Mouse (Mus musculus) urinary bladder, postnatal 10 days (tissue): ENCODE data around the gene Ear14.
"Not testable (repeated sequence)": the region's sequence is repeated elsewhere in the genome, so short reads cannot be mapped to it uniquely, and the experiment has no call there.

Experiments
- DNase-seq: peaks from one replicate; pipeline ENCODE4 v3.0.0; 2022; ENCODE audit warnings: low spot score

The Ear14 gene

DNA sequence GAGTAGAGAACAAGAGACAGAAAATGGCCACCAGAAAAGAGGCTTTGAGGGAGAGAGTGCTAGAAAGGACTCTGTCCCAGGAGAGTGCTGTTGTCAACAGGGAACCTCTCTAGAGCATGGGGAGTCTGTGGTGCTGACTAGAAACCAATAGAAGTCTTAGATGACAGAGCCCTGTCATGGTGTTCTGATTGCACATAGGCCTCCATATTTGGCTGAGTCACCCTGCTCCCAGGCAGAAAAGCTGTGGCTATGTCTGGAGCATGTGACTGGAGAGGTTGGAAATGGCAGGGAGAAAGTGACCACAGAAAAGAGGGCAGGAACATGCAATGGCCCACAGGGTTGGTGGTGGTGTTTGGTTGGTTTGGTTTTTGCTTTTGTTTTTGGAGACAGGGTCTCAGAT lies 49.0 kb downstream of the Ear14 start:
- not testable (repeated sequence) for DNase-seq

DNA sequence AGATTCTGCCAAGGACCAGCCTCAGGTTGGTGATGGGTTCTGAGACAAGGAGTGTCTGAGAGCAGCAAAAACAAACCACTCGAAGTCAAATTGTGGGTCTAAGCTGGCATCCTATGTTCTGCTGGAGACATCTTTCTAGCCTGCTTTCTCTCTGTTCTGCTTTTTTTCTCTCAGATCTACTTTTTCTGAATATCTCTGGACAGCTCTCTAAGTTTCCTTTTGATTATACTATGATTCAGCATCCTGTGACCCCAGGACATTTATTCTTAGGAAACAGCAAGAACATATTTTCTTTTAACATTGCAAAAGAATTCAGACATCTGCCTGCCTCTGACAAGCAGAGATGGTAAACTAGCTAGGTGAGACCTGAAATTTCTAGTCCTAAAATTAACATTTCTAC lies 50.4 kb downstream of the Ear14 start:
- DNase-seq, result no peak
